Mouse (Mus musculus): ENCODE results near the gene Tesk2. TPM values are rescaled to one million over a fixed set of nuclear protein-coding genes. Genes with fewer than 3 reads are reported as not detected.

Tesk2 gene
- polyA plus RNA-seq, 1 experiment: 0.66 TPM

- no peaks in the 10 kb centered on the region for H3K27me3 ChIP-seq (replicated peaks)
- H3K4me3 ChIP-seq (replicated peaks): no peak overlapping the region
- peaks cover 16% of the 10 kb centered on the region for H3K36me3 ChIP-seq (replicated peaks; ENCODE audit: low read length)
- TF ChIP-seq GATA1 (IDR thresholded peaks at IDR 0.05; ENCODE audit: borderline replicate concordance, low read length): no peak
- no peak for TF ChIP-seq FLI1 (IDR thresholded peaks at IDR 0.05; ENCODE audit: low read length)
- H3K4me1 ChIP-seq: peaks cover 32% of the 10 kb centered on the region
- H3K9me3 ChIP-seq: no peaks in the 10 kb centered on the region
Observed at GRCm38 (mm10) chr4:116710154-116710553, 10.6 kb upstream of the Tesk2 start.

GRCm38 (mm10) chr4:116712536-116712935 lies 8.2 kb upstream of the Tesk2 start:
- Histone ChIP-seq H3K9me3 (no peaks in the 10 kb centered on the region), H3K36me3 (replicated peaks; ENCODE audit: low read length) (peaks cover 24% of the 10 kb centered on the region), H3K4me3 (replicated peaks) (no peak overlapping the region), H3K4me1 (peaks cover 19% of the 10 kb centered on the region), H3K27me3 (replicated peaks) (no peaks in the 10 kb centered on the region)
- TF ChIP-seq GATA1 (IDR thresholded peaks at IDR 0.05; ENCODE audit: borderline replicate concordance, low read length): no peak
- TF ChIP-seq FLI1 (IDR thresholded peaks at IDR 0.05; ENCODE audit: low read length): no peak

GRCm38 (mm10) chr4:116719396-116719795 lies 1.4 kb upstream of the Tesk2 start:
- TF ChIP-seq FLI1 (IDR thresholded peaks at IDR 0.05; ENCODE audit: low read length) (no peak), GATA1 (IDR thresholded peaks at IDR 0.05; ENCODE audit: borderline replicate concordance, low read length) (no peak)
- Histone ChIP-seq H3K36me3 (replicated peaks; ENCODE audit: low read length) (peaks cover 14% of the 10 kb centered on the region), H3K4me3 (replicated peaks) (no peak overlapping the region), H3K4me1 (peaks cover 21% of the 10 kb centered on the region), H3K27me3 (replicated peaks) (peaks cover 5% of the 10 kb centered on the region), H3K9me3 (no peaks in the 10 kb centered on the region)

GRCm38 (mm10) chr4:116721098-116721628 lies 415 bp downstream of the Tesk2 start:
- no peaks in the 10 kb centered on the region for H3K9me3 ChIP-seq
- TF ChIP-seq GATA1 (IDR thresholded peaks at IDR 0.05; ENCODE audit: borderline replicate concordance, low read length) (no peak), FLI1 (IDR thresholded peaks at IDR 0.05; ENCODE audit: low read length) (no peak)
- peaks cover 5% of the 10 kb centered on the region for H3K27me3 ChIP-seq (replicated peaks)
- H3K36me3 ChIP-seq (replicated peaks; ENCODE audit: low read length): peaks cover under 1% of the 10 kb centered on the region
- peaks cover 21% of the 10 kb centered on the region for H3K4me1 ChIP-seq
- H3K4me3 ChIP-seq (replicated peaks): peak overlapping the region; percentile 94

GRCm38 (mm10) chr4:116722230-116722629 lies 1.5 kb downstream of the Tesk2 start:
- H3K36me3 ChIP-seq (replicated peaks; ENCODE audit: low read length): no peaks in the 10 kb centered on the region
- H3K27me3 ChIP-seq (replicated peaks): peaks cover 5% of the 10 kb centered on the region
- TF ChIP-seq GATA1 (IDR thresholded peaks at IDR 0.05; ENCODE audit: borderline replicate concordance, low read length): no peak
- no peak for TF ChIP-seq FLI1 (IDR thresholded peaks at IDR 0.05; ENCODE audit: low read length)
- H3K4me1 ChIP-seq: peaks cover 21% of the 10 kb centered on the region
- H3K4me3 ChIP-seq (replicated peaks): peak overlapping the region; percentile 31
- H3K9me3 ChIP-seq: no peaks in the 10 kb centered on the region

GRCm38 (mm10) chr4:116725444-116725843 lies 4.7 kb downstream of the Tesk2 start:
- Histone ChIP-seq H3K36me3 (replicated peaks; ENCODE audit: low read length) (no peaks in the 10 kb centered on the region), H3K4me1 (peaks cover 17% of the 10 kb centered on the region), H3K27me3 (replicated peaks) (peaks cover 5% of the 10 kb centered on the region), H3K9me3 (no peaks in the 10 kb centered on the region), H3K4me3 (replicated peaks) (no peak overlapping the region)
- TF ChIP-seq FLI1 (IDR thresholded peaks at IDR 0.05; ENCODE audit: low read length) (no peak), GATA1 (IDR thresholded peaks at IDR 0.05; ENCODE audit: borderline replicate concordance, low read length) (no peak)

GRCm38 (mm10) chr4:116727401-116727800 lies 6.7 kb downstream of the Tesk2 start:
- Histone ChIP-seq H3K36me3 (replicated peaks; ENCODE audit: low read length) (no peaks in the 10 kb centered on the region), H3K9me3 (no peaks in the 10 kb centered on the region), H3K27me3 (replicated peaks) (peaks cover 5% of the 10 kb centered on the region), H3K4me1 (peaks cover 2% of the 10 kb centered on the region), H3K4me3 (replicated peaks) (no peak overlapping the region)
- TF ChIP-seq GATA1 (IDR thresholded peaks at IDR 0.05; ENCODE audit: borderline replicate concordance, low read length) (no peak), FLI1 (IDR thresholded peaks at IDR 0.05; ENCODE audit: low read length) (no peak)

- Histone ChIP-seq H3K36me3 (replicated peaks; ENCODE audit: low read length) (no peaks in the 10 kb centered on the region), H3K4me1 (no peaks in the 10 kb centered on the region), H3K9me3 (no peaks in the 10 kb centered on the region), H3K4me3 (replicated peaks) (no peak overlapping the region), H3K27me3 (replicated peaks) (peaks cover 5% of the 10 kb centered on the region)
- TF ChIP-seq FLI1 (IDR thresholded peaks at IDR 0.05; ENCODE audit: low read length): no peak
- TF ChIP-seq GATA1 (IDR thresholded peaks at IDR 0.05; ENCODE audit: borderline replicate concordance, low read length): no peak
Observed at GRCm38 (mm10) chr4:116729532-116729931, 8.8 kb downstream of the Tesk2 start.

GRCm38 (mm10) chr4:116731077-116731476 lies 10.3 kb downstream of the Tesk2 start:
- no peaks in the 10 kb centered on the region for H3K36me3 ChIP-seq (replicated peaks; ENCODE audit: low read length)
- no peak for TF ChIP-seq FLI1 (IDR thresholded peaks at IDR 0.05; ENCODE audit: low read length)
- no peak for TF ChIP-seq GATA1 (IDR thresholded peaks at IDR 0.05; ENCODE audit: borderline replicate concordance, low read length)
- peaks cover 5% of the 10 kb centered on the region for H3K27me3 ChIP-seq (replicated peaks)
- H3K4me1 ChIP-seq: no peaks in the 10 kb centered on the region
- no peaks in the 10 kb centered on the region for H3K9me3 ChIP-seq
- H3K4me3 ChIP-seq (replicated peaks): no peak overlapping the region

- Histone ChIP-seq H3K9me3 (no peaks in the 10 kb centered on the region), H3K4me1 (no peaks in the 10 kb centered on the region), H3K36me3 (replicated peaks; ENCODE audit: low read length) (no peaks in the 10 kb centered on the region), H3K4me3 (replicated peaks) (no peak overlapping the region), H3K27me3 (replicated peaks) (peaks cover 5% of the 10 kb centered on the region)
- TF ChIP-seq FLI1 (IDR thresholded peaks at IDR 0.05; ENCODE audit: low read length): no peak
- TF ChIP-seq GATA1 (IDR thresholded peaks at IDR 0.05; ENCODE audit: borderline replicate concordance, low read length): no peak
Observed at GRCm38 (mm10) chr4:116732355-116732754, 11.6 kb downstream of the Tesk2 start.

- H3K36me3 ChIP-seq (replicated peaks; ENCODE audit: low read length): no peaks in the 10 kb centered on the region
- TF ChIP-seq GATA1 (IDR thresholded peaks at IDR 0.05; ENCODE audit: borderline replicate concordance, low read length): no peak
- TF ChIP-seq FLI1 (IDR thresholded peaks at IDR 0.05; ENCODE audit: low read length): no peak
- H3K9me3 ChIP-seq: no peaks in the 10 kb centered on the region
- H3K4me1 ChIP-seq: peaks cover 8% of the 10 kb centered on the region
- H3K27me3 ChIP-seq (replicated peaks): peaks cover 7% of the 10 kb centered on the region
- no peak overlapping the region for H3K4me3 ChIP-seq (replicated peaks)
Observed at GRCm38 (mm10) chr4:116734996-116735395, 14.2 kb downstream of the Tesk2 start.
